12 mouse cellular contexts compared by ENCODE assay signal in genomic region chr13:92882271-92882985, GRCm38 (mm10). TPM values are rescaled to one million over a fixed set of nuclear protein-coding genes. Genes with fewer than 3 reads are reported as not detected.
DNase-seq lines count a peak whose midpoint lies in the region.
"Had no signal": no experiment of that assay in that cellular context is flagged by ENCODE, and none has a peak within 500 bp of the region (broad histone marks: within the 10 kb centered on the region; RNA-seq: fewer than 3 reads in every experiment).

No protein-coding gene starts in this region.

- peak; percentile 2 for DNase-seq in layer of hippocampus, adult 11-12 months (ENCODE audit: low spot score)
- DNase-seq in layer of hippocampus, adult 18-20 months (ENCODE audit: low spot score in 2 of 2), result no peak
- DNase-seq in adrenal gland, postnatal 10 days, result peak; percentile 38
- peak; percentile 56 to 58 for DNase-seq in adrenal gland, postnatal 36 days
- DNase-seq in gastrocnemius, postnatal 25 days, result peak; percentile 84
- DNase-seq in embryo, embryonic 9.5 days (ENCODE audit: extremely low spot score), result no peak
- no peak for DNase-seq in cerebellum, adult 18-20 months
- DNase-seq: cerebellum, postnatal 14 days; liver, postnatal 0 days; lung, postnatal 14 days; right cerebral cortex, postnatal 14 days; thymus, postnatal 25 days had no signal

RNA-seq across cellular contexts. Expression of gene Mtx3, which starts 37.9 kb away (rescaled TPM):
- 10 to 100 TPM; 28.3 to 31.3 TPM for total RNA-seq in layer of hippocampus, adult 18-20 months (2021)
- total RNA-seq in adrenal gland, postnatal 10 days (2021), result 10 to 100 TPM; 14.5 to 26.9 TPM
- 10 to 100 TPM; 18.3 to 20.0 TPM for total RNA-seq in adrenal gland, postnatal 36 days (2021)
- total RNA-seq in gastrocnemius, postnatal 25 days (2021), result 1 to 10 TPM; 3.2 to 4.4 TPM

Comparison
In these comparisons a context has a peak if more than half of its experiments do, and no peak if none do; other contexts are left out.
1. DNase-seq: peak in layer of hippocampus, adult 11-12 months (single experiment), adrenal gland, postnatal 10 days (single experiment), adrenal gland, postnatal 36 days (2 of 2) and gastrocnemius, postnatal 25 days (single experiment); none in layer of hippocampus, adult 18-20 months (0 of 2), embryo, embryonic 9.5 days (single experiment) and cerebellum, adult 18-20 months (0 of 2).